ENCODE assay signal across 26 mouse cellular contexts in genomic region chr4:117537002-117537401, GRCm38 (mm10).
"Had no signal": no experiment of that assay in that cellular context is flagged by ENCODE, and none has a peak within 500 bp of the region (broad histone marks: within the 10 kb centered on the region; RNA-seq: fewer than 3 reads in every experiment).

No protein-coding gene starts in this region.

- H3K27me3 ChIP-seq: heart, embryonic 12.5 days; intestine, embryonic 15.5 days; limb, embryonic 12.5 days had no signal

- ATAC-seq: hindbrain, embryonic 16.5 days; inflammation-experienced regulatory T-cells, adult 6 months; intestine, embryonic 15.5 days; intestine, postnatal 0 days had no signal

- H3K9ac ChIP-seq: heart, embryonic 12.5 days; hindbrain, embryonic 12.5 days; hindbrain, embryonic 14.5 days; intestine, embryonic 15.5 days; limb, embryonic 12.5 days; liver, embryonic 13.5 days had no signal

- H3K4me1 ChIP-seq: heart, embryonic 10.5 days; heart, embryonic 12.5 days; hindbrain, embryonic 12.5 days; intestine, embryonic 15.5 days; liver, embryonic 13.5 days had no signal

- H3K27ac ChIP-seq: gastrocnemius, adult 2 months; heart, embryonic 10.5 days; hindbrain, embryonic 10.5 days; hindbrain, embryonic 12.5 days; hindbrain, embryonic 14.5 days; intestine, embryonic 15.5 days; layer of hippocampus, adult 2 months; left cerebral cortex, adult 2 months; limb, embryonic 10.5 days; limb, embryonic 12.5 days; liver, embryonic 13.5 days had no signal

- DNase-seq: gastrocnemius, adult 2 months; gastrocnemius, postnatal 10 days; gastrocnemius, postnatal 25 days; heart, adult 18-20 months; heart, postnatal 10 days; heart, postnatal 4 days; kidney, adult 18-20 months; kidney, adult 8-10 months; kidney, postnatal 10 days; kidney, postnatal 25 days; kidney, postnatal 4 days; liver; liver, embryonic 13.5 days had no signal

- H3K4me3 ChIP-seq: gastrocnemius, adult 2 months; heart, embryonic 10.5 days; heart, embryonic 12.5 days; hindbrain, embryonic 10.5 days; hindbrain, embryonic 12.5 days; intestine, embryonic 15.5 days; layer of hippocampus, adult 2 months; left cerebral cortex, adult 2 months; limb, embryonic 10.5 days; limb, embryonic 12.5 days; liver, embryonic 13.5 days had no signal

- H3K9me3 ChIP-seq: heart, embryonic 10.5 days; heart, embryonic 12.5 days; hindbrain, embryonic 10.5 days; hindbrain, embryonic 12.5 days; intestine, embryonic 15.5 days; limb, embryonic 10.5 days; limb, embryonic 12.5 days; liver, embryonic 13.5 days had no signal

- H3K36me3 ChIP-seq: heart, embryonic 10.5 days; heart, embryonic 12.5 days; hindbrain, embryonic 10.5 days; hindbrain, embryonic 12.5 days; intestine, embryonic 15.5 days; limb, embryonic 10.5 days; limb, embryonic 12.5 days; liver, embryonic 13.5 days had no signal
